ENCODE assay signal across 8 mouse cellular contexts in genomic region chr11:51584431-51585248, GRCm38 (mm10). TPM values are rescaled to one million over a fixed set of nuclear protein-coding genes. Genes with fewer than 3 reads are reported as not detected.
DNase-seq lines count a peak whose midpoint lies in the region; ATAC-seq and TF ChIP-seq lines count a peak whose summit lies in the region.

Phykpl (plus strand) TSS chr11:51584757.

- under 1% methylated on average over 59 of the region's 59 CpGs for WGBS in forebrain, embryonic 16.5 days
- WGBS in lung, embryonic 14.5 days = under 1% methylated on average over 59 of the region's 59 CpGs
- WGBS in olfactory bulb, adult 2 months = under 1% methylated on average over 59 of the region's 59 CpGs
- under 1% methylated on average over 59 of the region's 59 CpGs for WGBS in thymus, adult 2 months

- no peak for TF ChIP-seq CTCF in G1E (IDR thresholded peaks at IDR 0.05; ENCODE audit: low read depth, low read length)
- TF ChIP-seq CTCF in layer of hippocampus, adult 2 months (conservative IDR thresholded peaks at IDR 0.05) = peak; percentile 52
- TF ChIP-seq CTCF in lung, embryonic 14.5 days (IDR thresholded peaks at IDR 0.05; ENCODE audit: low read depth) = peak; percentile 63
- no peak for TF ChIP-seq CTCF in olfactory bulb, adult 2 months (IDR thresholded peaks at IDR 0.05; ENCODE audit: insufficient read depth, low read depth, low read length)
- TF ChIP-seq CTCF in thymus, adult 2 months (IDR thresholded peaks at IDR 0.05; ENCODE audit: borderline replicate concordance, control insufficient read depth, extremely low read depth, insufficient read depth, low read length, poor library complexity) = peak; percentile 36; the same call in 1 of the 2 replicates

- no peaks in the 10 kb centered on the region for H3K9me3 ChIP-seq in G1E (replicated peaks)
- no peaks in the 10 kb centered on the region for H3K9me3 ChIP-seq in forebrain, embryonic 16.5 days (ENCODE audit: control insufficient read depth, low read length)
- H3K9me3 ChIP-seq in lung, embryonic 14.5 days (ENCODE audit: low read depth, low read length) = no peaks in the 10 kb centered on the region

- H3K27ac ChIP-seq in forebrain, embryonic 16.5 days (ENCODE audit: low read length) = peak within 1 kb of the TSS; percentile 96
- peak within 1 kb of the TSS; percentile 93 for H3K27ac ChIP-seq in layer of hippocampus, adult 2 months
- peak within 1 kb of the TSS; percentile 97 for H3K27ac ChIP-seq in lung, embryonic 14.5 days (ENCODE audit: low read depth)
- H3K27ac ChIP-seq in olfactory bulb, adult 2 months (ENCODE audit: insufficient read depth, low read depth, low read length) = peak within 1 kb of the TSS; percentile 80
- H3K27ac ChIP-seq in thymus, adult 2 months (ENCODE audit: control insufficient read depth, insufficient read depth, low read length) = peak within 1 kb of the TSS; percentile 80

- TF ChIP-seq POLR2A in olfactory bulb, adult 2 months (IDR thresholded peaks at IDR 0.05; ENCODE audit: insufficient read depth, low read depth, low read length) = peak; percentile 67
- TF ChIP-seq POLR2A in thymus, adult 2 months (IDR thresholded peaks at IDR 0.05; ENCODE audit: control insufficient read depth, extremely low read depth, insufficient read depth, low read length, poor library complexity) = peak; percentile 100

- peak within 1 kb of the TSS; percentile 80 for H3K9ac ChIP-seq in forebrain, embryonic 16.5 days (replicated peaks; ENCODE audit: low read depth, low read length)
- H3K9ac ChIP-seq in lung, embryonic 14.5 days = peak within 1 kb of the TSS; percentile 79

- H3K27me3 ChIP-seq in G1E (ENCODE audit: insufficient read depth, low read length) = no peaks in the 10 kb centered on the region
- no peaks in the 10 kb centered on the region for H3K27me3 ChIP-seq in forebrain, embryonic 16.5 days (replicated peaks; ENCODE audit: control insufficient read depth, insufficient read depth, low read length)
- H3K27me3 ChIP-seq in lung, embryonic 14.5 days (ENCODE audit: insufficient read depth, low read length) = no peaks in the 10 kb centered on the region
- H3K27me3 ChIP-seq in thymus, adult 2 months (ENCODE audit: control insufficient read depth, insufficient read depth, low read length) = no peaks in the 10 kb centered on the region

- peaks cover 43% of the 10 kb centered on the region for H3K36me3 ChIP-seq in G1E (replicated peaks)
- peaks cover 11% of the 10 kb centered on the region; the same call in 1 of the 2 replicates for H3K36me3 ChIP-seq in forebrain, embryonic 16.5 days (ENCODE audit: control insufficient read depth, insufficient read depth)
- peaks cover 37% of the 10 kb centered on the region for H3K36me3 ChIP-seq in lung, embryonic 14.5 days (ENCODE audit: insufficient read depth)
- H3K36me3 ChIP-seq in thymus, adult 2 months (ENCODE audit: control insufficient read depth, insufficient read depth, low read length) = peaks cover 7% of the 10 kb centered on the region

- ATAC-seq in G1E (ENCODE audit: extremely low read depth, insufficient number of reproducible peaks, low FRiP score, poor library complexity, severe bottlenecking) = peak; percentile 82
- peak; percentile 94 for ATAC-seq in forebrain, embryonic 16.5 days
- ATAC-seq in lung, embryonic 14.5 days (ENCODE audit: insufficient read depth) = peak; percentile 94

- DNase-seq in G1E (ENCODE audit: low spot score) = peak; percentile 87
- peak; percentile 97 to 98 for DNase-seq in cerebellum, adult 18-20 months
- DNase-seq in heart, postnatal 36 days = peak; percentile 99
- peak; percentile 95 to 96 for DNase-seq in layer of hippocampus, adult 2 months (ENCODE audit: low spot score in 2 of 2)
- peak; percentile 99 for DNase-seq in lung, embryonic 14.5 days
- peak; percentile 97 for DNase-seq in thymus, adult 2 months

- intact Hi-C loops in heart, postnatal 36 days (cut with DNase I) = loop anchor here (10.0 kb wide), 1 partner anchor 650 kb away; the partner anchor contains the start of gene Skp1a

- peaks cover 63% of the 10 kb centered on the region for H3K4me1 ChIP-seq in G1E (ENCODE audit: insufficient read depth, low read depth, low read length)
- H3K4me1 ChIP-seq in forebrain, embryonic 16.5 days (replicated peaks; ENCODE audit: control insufficient read depth, insufficient read depth, low read length) = peaks cover 14% of the 10 kb centered on the region
- H3K4me1 ChIP-seq in lung, embryonic 14.5 days (ENCODE audit: insufficient read depth) = peaks cover 4% of the 10 kb centered on the region; the same call in 1 of the 2 replicates
- peaks cover 12% of the 10 kb centered on the region for H3K4me1 ChIP-seq in olfactory bulb, adult 2 months (ENCODE audit: control insufficient read depth, insufficient read depth, low read length)
- peaks cover 16% of the 10 kb centered on the region for H3K4me1 ChIP-seq in thymus, adult 2 months (replicated peaks; ENCODE audit: control insufficient read depth, insufficient read depth, low read length)

- H3K4me2 ChIP-seq in forebrain, embryonic 16.5 days (ENCODE audit: low read length) = peak within 1 kb of the TSS; percentile 88
- peak within 1 kb of the TSS; percentile 83 for H3K4me2 ChIP-seq in lung, embryonic 14.5 days

- H3K4me3 ChIP-seq in G1E (ENCODE audit: low read depth, low read length) = peak within 1 kb of the TSS; percentile 86
- H3K4me3 ChIP-seq in forebrain, embryonic 16.5 days (replicated peaks; ENCODE audit: low read length) = peak within 1 kb of the TSS; percentile 70
- H3K4me3 ChIP-seq in layer of hippocampus, adult 2 months = peak within 1 kb of the TSS; percentile 71
- peak within 1 kb of the TSS; percentile 71 for H3K4me3 ChIP-seq in lung, embryonic 14.5 days (ENCODE audit: low read depth, low read length)
- peak within 1 kb of the TSS; percentile 55 for H3K4me3 ChIP-seq in olfactory bulb, adult 2 months (ENCODE audit: insufficient read depth, low read depth, low read length)
- H3K4me3 ChIP-seq in thymus, adult 2 months (ENCODE audit: control insufficient read depth, insufficient read depth, low read length) = peak within 1 kb of the TSS; percentile 71

RNA-seq across cellular contexts. Expression of gene Phykpl, which starts in this region (rescaled TPM):
- total RNA-seq in G1E (2014; fragmentation: Nextera tagmentation) (49.2 and 52.0 TPM in 2 replicates), G1E (2017) (46.9 and 49.3 TPM in 2 replicates)
- 11.0 and 12.6 TPM in 2 replicates for polyA plus RNA-seq in G1E (2012)
- 11.8 and 13.2 TPM in 2 replicates for polyA plus RNA-seq in forebrain, embryonic 16.5 days (2015; fragmentation: Nextera tagmentation; extraction: Ambion mirVana)
- total RNA-seq in heart, postnatal 36 days (2021) = 10 to 100 TPM in 1 of 2 experiments, 1 to 10 TPM in 1; 9.8 to 10.2 TPM
- 1 to 10 TPM; 8.1 to 9.4 TPM for total RNA-seq in layer of hippocampus, adult 2 months (2021)
- polyA plus RNA-seq in lung, embryonic 14.5 days (2014; fragmentation: Nextera tagmentation; extraction: Ambion mirVana) = 19.6 and 23.3 TPM in 2 replicates
- not detected in 2 replicates for polyA plus RNA-seq in olfactory bulb, adult 2 months (2012; ENCODE audit: insufficient read depth, insufficient read length, low replicate concordance, missing spikeins)
- 20.2 and 21.8 TPM in 2 replicates for polyA plus RNA-seq in thymus, adult 2 months (2012; rRNA removed)

Comparison
In these comparisons a context has a peak if more than half of its experiments do, and no peak if none do; other contexts are left out.
1. Peak in every context shown above with its lines: DNase-seq, ATAC-seq, H3K4me3 ChIP-seq and H3K27ac ChIP-seq.
2. RNA of gene Phykpl (total RNA-seq): 46.9 to 52.0 TPM in G1E; 9.8 to 10.2 TPM in heart, postnatal 36 days and 8.1 to 9.4 TPM in layer of hippocampus, adult 2 months; every median in the first group is over 4 times any median in the second.
3. CTCF ChIP-seq: peak in layer of hippocampus, adult 2 months (single experiment), lung, embryonic 14.5 days (single experiment) and thymus, adult 2 months (single experiment); none in G1E (single experiment) and olfactory bulb, adult 2 months (single experiment).